Mouse (Mus musculus) lung, adult 18-20 months (tissue): ENCODE measurements around the gene 5730522E02Rik.

Experiments used
- DNase-seq, 2 experiments: peaks; one replicate each; pipeline ENCODE4 v3.0.0; 2022; ENCODE audit warnings: mixed read lengths in 2 of 2

The 5730522E02Rik gene

DNA sequence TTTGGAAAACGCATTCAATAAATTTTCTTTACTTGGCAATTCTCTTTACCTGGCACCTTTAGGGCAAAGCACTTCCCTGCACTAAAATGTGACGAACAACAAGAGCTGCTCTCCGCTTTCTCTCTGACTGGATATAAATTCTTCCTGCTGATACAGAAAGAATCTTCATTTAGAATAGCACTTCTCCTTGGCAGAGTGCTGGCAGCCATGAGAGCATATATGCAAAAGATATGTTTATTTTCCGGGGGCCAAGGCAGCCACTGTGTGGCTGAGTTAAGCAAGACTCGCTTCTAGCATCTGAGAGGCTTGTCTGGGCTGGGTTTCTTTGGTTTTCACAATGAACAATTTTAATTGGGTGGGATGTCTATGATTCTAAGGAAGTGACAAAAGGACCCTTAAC, 564.3 kb downstream of the 5730522E02Rik start:
- no peak for DNase-seq

DNA sequence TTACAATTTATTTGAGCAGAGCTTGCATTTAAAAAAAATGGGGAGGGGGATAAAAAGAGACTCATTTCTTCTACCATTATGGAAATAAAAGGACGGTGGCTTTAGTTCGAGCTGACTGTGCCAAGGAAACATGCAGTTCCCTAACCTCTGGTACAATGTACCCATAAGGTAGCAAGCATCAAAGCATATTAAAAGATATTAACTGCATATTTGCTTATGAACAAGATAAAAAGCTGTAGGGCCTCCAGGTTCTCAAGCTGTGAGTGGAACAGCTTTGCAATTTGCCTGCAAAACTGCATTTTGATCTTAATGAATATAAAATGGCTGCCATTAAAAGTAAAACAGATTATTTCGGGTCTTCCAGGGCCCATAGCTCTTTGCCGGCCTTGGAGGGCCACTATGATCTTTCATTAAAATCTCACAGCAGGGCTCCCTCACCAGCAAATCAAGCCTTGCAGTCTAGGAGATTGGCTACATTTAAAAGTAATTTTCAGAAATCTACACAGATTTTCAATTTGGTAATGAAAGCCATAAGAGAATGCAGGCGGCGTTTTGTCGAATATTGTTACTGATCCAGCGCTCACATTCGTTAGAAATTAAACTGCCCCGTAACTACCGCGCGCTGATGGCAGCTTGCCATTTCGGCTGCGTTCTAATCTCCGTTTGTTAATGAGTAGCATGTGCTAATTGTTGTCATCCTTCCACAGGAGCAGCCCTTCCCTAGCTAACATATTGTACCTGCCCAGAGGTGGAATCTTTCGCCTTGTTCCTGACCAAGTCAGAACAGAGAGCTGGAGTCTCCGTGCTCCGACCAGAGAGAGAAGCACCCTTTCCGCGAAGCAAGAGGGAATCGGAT, 565.6 kb downstream of the 5730522E02Rik start:
- DNase-seq: no peak

DNA sequence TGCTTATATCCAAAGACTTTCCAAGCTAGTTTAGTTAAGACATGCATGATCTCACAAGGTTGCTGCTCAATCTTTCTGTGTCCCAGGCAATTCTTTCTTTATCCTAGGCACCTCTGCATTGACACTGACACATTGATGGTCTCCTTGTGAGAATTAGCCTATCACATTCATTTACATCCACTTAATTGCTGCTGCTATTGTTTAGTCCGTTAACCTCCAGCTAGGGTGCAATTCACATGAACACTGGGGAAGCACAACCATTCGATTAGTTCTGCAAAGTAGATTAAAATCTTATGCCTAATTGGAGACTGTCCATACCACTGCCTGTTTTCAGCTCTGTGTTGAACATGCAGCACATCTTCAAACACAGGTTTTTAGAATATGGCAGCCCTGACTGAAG, 603.7 kb downstream of the 5730522E02Rik start:
- no peak for DNase-seq

DNA sequence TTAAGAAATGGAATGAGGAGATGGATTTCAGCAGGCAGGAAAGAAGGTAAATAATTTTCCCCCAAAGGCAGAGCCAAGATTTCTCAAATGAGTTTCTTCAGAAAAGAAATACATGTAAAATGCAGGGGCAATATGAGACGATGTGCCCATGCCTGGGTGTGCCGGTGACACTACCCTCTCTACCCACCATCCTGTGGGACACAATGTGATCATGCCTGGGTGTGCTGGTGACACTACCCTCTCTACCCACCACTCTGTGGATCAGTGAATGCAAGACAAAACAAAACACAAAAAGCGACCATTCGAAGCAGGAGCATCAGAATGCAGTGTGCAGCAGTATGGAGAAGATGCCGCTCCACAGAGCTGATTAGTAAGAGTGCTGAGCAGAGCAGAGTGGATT, 610.5 kb downstream of the 5730522E02Rik start:
- no peak for DNase-seq

DNA sequence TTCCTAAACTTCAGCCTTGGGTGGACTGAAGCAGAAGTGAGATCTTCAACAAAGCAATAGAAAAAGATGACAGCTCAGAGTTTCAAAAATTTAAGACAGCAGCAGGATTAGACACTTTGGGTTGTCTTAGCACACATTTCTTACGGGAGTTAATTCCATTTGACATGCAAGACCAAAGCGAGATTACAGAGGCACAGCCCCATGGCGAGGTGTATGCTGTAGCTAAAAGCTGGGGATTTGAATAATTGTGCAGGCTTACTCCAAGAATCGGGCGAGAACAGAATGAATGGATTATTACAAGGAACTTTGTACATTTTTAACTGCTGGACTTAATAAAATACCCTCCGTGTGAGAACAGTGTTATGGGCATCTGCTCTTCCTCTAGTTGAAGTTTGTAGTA, 615.3 kb downstream of the 5730522E02Rik start:
- DNase-seq: no peak

DNA sequence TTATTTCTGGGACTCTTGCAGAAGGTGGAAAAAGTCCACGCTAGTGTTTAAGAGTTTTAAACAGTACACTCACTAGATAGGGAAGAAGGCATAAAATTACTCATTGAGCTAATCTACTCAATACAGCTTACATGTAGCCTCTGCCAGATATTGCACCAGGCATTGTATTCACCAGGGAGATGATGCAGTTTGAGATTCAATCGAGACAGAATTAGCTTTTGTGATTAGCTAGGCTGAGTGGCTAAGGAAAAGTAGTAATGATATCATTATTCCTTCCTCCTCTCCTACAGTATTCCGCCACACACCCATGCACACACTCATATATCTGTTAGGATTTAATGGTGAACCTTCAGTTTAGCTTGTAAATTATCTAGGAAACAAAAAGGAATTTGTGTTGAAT, 615.8 kb downstream of the 5730522E02Rik start:
- no peak for DNase-seq

DNA sequence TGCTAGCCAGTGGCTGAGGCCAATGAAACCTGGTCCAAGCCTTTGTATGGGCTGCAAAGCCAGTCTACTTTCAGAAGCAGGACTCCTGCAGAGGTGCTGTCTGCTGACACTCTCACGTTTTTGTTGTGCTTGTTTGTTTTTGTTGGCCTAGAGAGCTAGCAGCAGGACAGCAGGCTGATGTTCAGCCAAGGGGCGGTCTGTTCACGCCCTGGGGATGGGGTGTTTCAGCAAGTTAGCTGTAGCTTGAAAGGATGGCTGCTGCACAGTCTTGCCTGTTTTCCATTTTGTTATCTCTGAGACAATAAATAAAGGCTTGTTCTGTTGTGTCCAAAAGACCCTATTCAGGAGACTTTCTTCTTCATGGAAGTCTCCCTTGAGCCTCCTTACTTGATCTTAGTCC, 618.3 kb downstream of the 5730522E02Rik start:
- no peak for DNase-seq

DNA sequence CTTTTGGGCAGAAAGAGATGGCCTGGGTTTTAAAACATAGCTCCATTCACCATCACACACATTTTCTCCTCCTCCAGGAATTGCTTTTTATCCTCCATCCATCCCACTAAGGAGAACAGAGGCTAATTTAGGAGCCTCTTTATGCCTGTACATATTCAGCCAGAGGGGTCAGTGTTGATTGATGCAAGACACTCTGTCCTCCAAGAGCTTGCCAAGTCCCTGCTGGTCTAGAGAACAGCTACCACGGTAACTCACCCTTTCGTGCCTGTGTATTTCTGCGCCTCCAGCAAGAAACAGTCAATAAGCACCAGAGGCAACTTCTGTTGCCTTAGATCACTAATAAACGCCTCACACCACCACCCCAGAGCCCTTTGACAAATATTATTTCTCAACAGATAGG, 620.3 kb downstream of the 5730522E02Rik start:
- no peak for DNase-seq

DNA sequence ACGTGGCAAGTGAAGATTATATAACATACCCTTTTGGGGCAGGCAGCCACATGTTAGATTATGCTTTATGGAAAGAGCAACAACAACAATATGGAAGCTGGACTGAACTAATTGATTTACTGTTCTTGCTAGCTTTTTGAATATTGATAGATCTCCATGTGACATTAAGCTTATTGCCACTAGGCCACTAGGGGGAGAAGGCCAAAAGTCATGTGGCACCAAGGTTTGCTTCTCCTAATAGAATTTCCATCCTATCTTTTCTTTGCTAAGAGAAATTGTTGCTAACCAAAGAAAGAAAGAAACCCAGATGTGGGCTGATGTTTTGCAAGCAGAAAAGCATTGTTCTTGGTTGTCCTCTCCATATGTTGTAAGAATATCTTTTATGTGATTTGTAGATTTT, 621.1 kb downstream of the 5730522E02Rik start:
- no peak for DNase-seq

DNA sequence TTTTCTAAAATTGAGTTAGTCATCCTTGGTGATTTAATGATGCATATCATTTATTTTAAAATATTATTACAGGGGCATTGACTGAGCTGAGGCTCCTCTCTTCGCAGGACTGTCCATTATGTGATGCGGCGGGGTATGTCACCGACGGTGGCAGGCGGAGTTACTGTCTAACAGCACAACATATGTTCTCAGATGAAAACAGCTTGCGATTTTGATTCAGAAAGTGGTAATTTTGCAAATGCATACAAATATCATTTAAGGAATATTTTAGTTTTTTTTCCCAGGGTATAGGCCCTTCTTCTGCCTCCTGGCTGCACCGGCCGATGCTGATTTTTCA, 636.5 kb downstream of the 5730522E02Rik start:
- DNase-seq: no peak

DNA sequence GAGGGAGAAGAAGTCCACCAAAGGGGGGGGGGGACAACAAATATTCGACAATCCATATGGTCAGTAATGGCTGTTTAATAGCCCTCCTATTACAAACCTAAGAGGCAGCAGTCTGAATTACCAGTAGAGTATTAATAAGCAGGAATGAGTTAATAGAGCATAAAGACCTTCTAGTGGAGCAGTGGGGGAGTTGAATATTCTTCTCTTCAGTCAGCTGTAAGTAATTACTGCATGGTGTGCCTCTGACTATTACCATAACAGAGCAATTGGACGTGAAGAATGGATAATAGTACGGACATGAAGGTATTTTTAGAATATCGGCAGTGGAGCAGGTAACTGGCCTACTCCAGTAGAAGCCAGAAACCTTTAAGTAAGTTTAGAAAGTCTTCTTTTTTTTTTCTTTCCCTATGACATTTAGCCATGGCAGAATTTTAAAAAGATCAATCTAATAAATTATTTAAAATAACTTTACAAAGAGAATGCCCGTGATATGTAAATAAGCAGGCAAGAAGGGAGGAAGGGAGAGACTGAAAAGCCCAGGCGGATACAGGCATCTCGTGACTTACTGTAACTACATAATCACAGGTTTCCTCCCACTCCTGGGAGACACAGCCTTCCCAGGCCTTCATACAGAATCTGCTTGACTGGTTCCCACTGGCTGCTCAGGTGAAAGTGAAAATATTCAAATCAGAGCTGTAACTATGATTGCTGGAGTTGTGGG, 637.0 kb downstream of the 5730522E02Rik start:
- no peak for DNase-seq

DNA sequence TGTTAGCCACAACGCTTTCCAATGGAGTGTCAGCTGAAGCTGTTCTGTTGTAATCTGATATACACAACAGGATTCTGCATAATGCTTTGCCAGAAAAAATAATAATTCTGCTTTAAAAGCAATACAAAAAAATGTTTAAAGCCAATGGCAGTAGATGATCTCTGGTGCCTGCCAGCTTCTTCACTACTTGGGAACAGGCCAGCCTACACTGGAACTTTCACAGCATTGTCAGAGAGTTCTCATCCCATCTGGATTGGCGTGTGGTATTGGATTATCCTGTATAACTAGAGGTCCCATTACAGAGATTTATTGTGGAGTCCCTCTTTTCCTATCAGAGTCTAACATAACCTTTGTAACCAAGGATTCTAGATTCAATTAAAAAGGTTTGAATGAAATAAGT, 639.2 kb downstream of the 5730522E02Rik start:
- DNase-seq: no peak
